Mouse (Mus musculus) lung, postnatal 14 days (tissue): ENCODE measurements at regions not wholly inside any gene's neighbourhood (a gene's known extent, or its start where the extent isn't known, plus 50 kb on each side); places are given as distances from the start of the nearest gene placed in this dataset.
A peak's percentile ranks its signal among the peaks of the same experiment; 100 is the strongest.

Experiments
- DNase-seq: peaks from one replicate; pipeline ENCODE4 v3.0.0; 2021

- no peak for DNase-seq
Measured at GRCm38 (mm10) chr3:57228400-57228799, 73.4 kb downstream of the Tm4sf1 start.

- DNase-seq, result no peak
Measured at GRCm38 (mm10) chr3:57223773-57224172, 78.0 kb downstream of the Tm4sf1 start.

GRCm38 (mm10) chr3:57222318-57222914 lies 79.4 kb downstream of the Tm4sf1 start:
- DNase-seq, result no peak

- no peak for DNase-seq
Measured at GRCm38 (mm10) chr3:57218431-57218830, 83.4 kb downstream of the Tm4sf1 start.

GRCm38 (mm10) chr3:57204066-57204723 lies 97.6 kb downstream of the Tm4sf1 start:
- peak; percentile 51 for DNase-seq

GRCm38 (mm10) chr3:57203418-57203817 lies 98.4 kb downstream of the Tm4sf1 start:
- DNase-seq, result no peak

GRCm38 (mm10) chr3:57181587-57181986 lies 120.2 kb downstream of the Tm4sf1 start:
- DNase-seq, result no peak

- DNase-seq, result no peak
Measured at GRCm38 (mm10) chr3:57153177-57153948, 148.4 kb downstream of the Tm4sf1 start.

GRCm38 (mm10) chr3:57149156-57149555 lies 152.6 kb downstream of the Tm4sf1 start:
- DNase-seq, result no peak

- peak; percentile 8 for DNase-seq
Measured at GRCm38 (mm10) chr3:57136847-57137246, 164.9 kb downstream of the Tm4sf1 start.

GRCm38 (mm10) chr3:57128606-57129005 lies 173.2 kb downstream of the Tm4sf1 start:
- no peak for DNase-seq

GRCm38 (mm10) chr3:57125792-57126485 lies 175.8 kb downstream of the Tm4sf1 start:
- DNase-seq, result no peak

GRCm38 (mm10) chr3:57118016-57118415 lies 183.8 kb downstream of the Tm4sf1 start:
- DNase-seq, result no peak

GRCm38 (mm10) chr3:57102254-57102653 lies 199.5 kb downstream of the Tm4sf1 start:
- no peak for DNase-seq

GRCm38 (mm10) chr3:57100515-57100914 lies 201.3 kb downstream of the Tm4sf1 start:
- DNase-seq, result no peak

GRCm38 (mm10) chr3:57094936-57095335 lies 206.9 kb downstream of the Tm4sf1 start:
- no peak for DNase-seq

- DNase-seq, result no peak
Measured at GRCm38 (mm10) chr3:57093201-57093940, 208.4 kb downstream of the Tm4sf1 start.

- no peak for DNase-seq
Measured at GRCm38 (mm10) chr3:57074516-57074915, 227.3 kb downstream of the Tm4sf1 start.

GRCm38 (mm10) chr3:57073962-57074506 lies 227.8 kb downstream of the Tm4sf1 start:
- DNase-seq, result no peak

GRCm38 (mm10) chr3:57033021-57033420 lies 268.8 kb downstream of the Tm4sf1 start:
- no peak for DNase-seq

- no peak for DNase-seq
Measured at GRCm38 (mm10) chr3:57018171-57018570, 283.6 kb downstream of the Tm4sf1 start.

- DNase-seq, result no peak
Measured at GRCm38 (mm10) chr3:56981305-56981660, 320.5 kb downstream of the Tm4sf1 start.
